ENCODE assay signal across 14 mouse cellular contexts in the genomic region with DNA sequence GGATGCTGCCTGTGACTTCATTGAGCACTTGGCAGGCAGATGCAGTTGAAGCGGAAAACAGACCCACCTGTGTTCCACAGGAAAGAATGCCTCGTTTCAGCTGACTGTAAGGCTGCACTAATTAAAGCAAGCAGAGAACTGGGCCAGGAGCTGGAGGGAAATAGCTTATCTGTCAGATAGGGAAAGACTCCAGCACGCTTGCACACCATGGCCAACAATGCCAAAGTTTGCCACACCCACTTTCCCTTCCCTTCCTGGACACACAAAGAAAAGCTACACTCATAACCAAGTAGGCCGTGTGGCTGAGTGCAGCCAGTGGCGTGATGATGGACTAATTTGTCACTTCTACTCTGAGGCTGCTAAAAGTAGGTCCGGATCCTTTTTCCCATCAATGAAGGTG.
DNase-seq lines count a peak whose midpoint lies in the region; ATAC-seq and TF ChIP-seq lines count a peak whose summit lies in the region.
"Had no signal": no experiment of that assay in that cellular context is flagged by ENCODE, and none has a peak within 500 bp of the region (broad histone marks: within the 10 kb centered on the region; RNA-seq: fewer than 3 reads in every experiment).

No protein-coding gene starts in this region.

- no peak for ATAC-seq in granulocyte monocyte progenitor cell, adult 5-6 weeks (replicated peaks; ENCODE audit: poor library complexity, severe bottlenecking)
- ATAC-seq in forebrain, embryonic 13.5 days: no peak
- ATAC-seq: hindbrain, postnatal 0 days; midbrain, embryonic 15.5 days had no signal

- no peak overlapping the region for H3K27ac ChIP-seq in liver, adult 2 months (replicated peaks; ENCODE audit: insufficient read depth, low read depth, low read length)
- H3K27ac ChIP-seq in forebrain, embryonic 13.5 days: no peak overlapping the region
- H3K27ac ChIP-seq: hindbrain, postnatal 0 days; lung, embryonic 15.5 days; neural tube, embryonic 15.5 days had no signal

- TF ChIP-seq CTCF in liver, adult 2 months (IDR thresholded peaks at IDR 0.05; ENCODE audit: low read depth, low read length): no peak

- intact Hi-C loops in heart, postnatal 36 days (cut with DNase I): loop anchor here (2.0 to 5.0 kb wide), 2 partner anchors 120 to 168 kb away; no protein-coding TSS in a partner anchor

- DNase-seq in cerebellum, postnatal 14 days: peak; percentile 17 to 41
- no peak for DNase-seq in cerebellum, postnatal 25 days
- DNase-seq in liver, adult 2 months (ENCODE audit: extremely low read depth, low read depth, low spot score): peak; percentile 44
- no peak for DNase-seq in liver
- DNase-seq in heart, postnatal 36 days: peak; percentile 60
- peak; percentile 30 to 40 for DNase-seq in lung, postnatal 4 days
- DNase-seq: thymus, adult 2 months had no signal

- no peak overlapping the region for H3K4me3 ChIP-seq in liver, adult 2 months (ENCODE audit: insufficient read depth, low read depth, low read length)
- H3K4me3 ChIP-seq in forebrain, embryonic 13.5 days: no peak overlapping the region
- H3K4me3 ChIP-seq: limb, embryonic 12.5 days; lung, embryonic 15.5 days; midbrain, embryonic 15.5 days; neural tube, embryonic 15.5 days had no signal

- no peaks in the 10 kb centered on the region; the same call in 1 of the 2 replicates for H3K79me2 ChIP-seq in liver, adult 2 months (ENCODE audit: control insufficient read depth, insufficient read depth, low read length)

- WGBS in liver, adult 2 months: 49% methylated on average over 6 of the region's 6 CpGs
- WGBS in forebrain, embryonic 13.5 days: 59% methylated on average over 6 of the region's 6 CpGs

- no peaks in the 10 kb centered on the region for H3K27me3 ChIP-seq in liver, adult 2 months (ENCODE audit: control insufficient read depth, insufficient read depth, low read length)
- no peaks in the 10 kb centered on the region for H3K27me3 ChIP-seq in forebrain, embryonic 13.5 days
- H3K27me3 ChIP-seq: limb, embryonic 12.5 days; lung, embryonic 15.5 days; midbrain, embryonic 15.5 days; neural tube, embryonic 15.5 days had no signal

- TF ChIP-seq POLR2A in liver, adult 2 months (IDR thresholded peaks at IDR 0.05; ENCODE audit: extremely low read depth, insufficient read depth, low read length): no peak

- H3K9me3 ChIP-seq in forebrain, embryonic 13.5 days (replicated peaks): no peaks in the 10 kb centered on the region
- H3K9me3 ChIP-seq: limb, embryonic 12.5 days; lung, embryonic 15.5 days; midbrain, embryonic 15.5 days; neural tube, embryonic 15.5 days had no signal

- H3K4me1 ChIP-seq in liver, adult 2 months (ENCODE audit: control insufficient read depth, insufficient read depth, low read length): peaks cover 9% of the 10 kb centered on the region; the same call in 1 of the 2 replicates
- peaks cover 61% of the 10 kb centered on the region for H3K4me1 ChIP-seq in forebrain, embryonic 13.5 days

- no peak overlapping the region for H3K9ac ChIP-seq in liver, adult 2 months (ENCODE audit: low read depth, low read length)
- H3K9ac ChIP-seq in forebrain, embryonic 13.5 days: no peak overlapping the region
- H3K9ac ChIP-seq: limb, embryonic 12.5 days; lung, embryonic 15.5 days; midbrain, embryonic 15.5 days; neural tube, embryonic 15.5 days had no signal

- no peaks in the 10 kb centered on the region for H3K36me3 ChIP-seq in liver, adult 2 months (ENCODE audit: control insufficient read depth, insufficient read depth, low read length)
- H3K36me3 ChIP-seq in forebrain, embryonic 13.5 days (ENCODE audit: poor library complexity, severe bottlenecking): peaks cover 29% of the 10 kb centered on the region
- H3K36me3 ChIP-seq: midbrain, embryonic 15.5 days; neural tube, embryonic 15.5 days had no signal

- no peak overlapping the region for H3K4me2 ChIP-seq in forebrain, embryonic 13.5 days
- H3K4me2 ChIP-seq: limb, embryonic 12.5 days; lung, embryonic 15.5 days; midbrain, embryonic 15.5 days; neural tube, embryonic 15.5 days had no signal

Comparison
In these comparisons a context has a peak if more than half of its experiments do, and no peak if none do; other contexts are left out.
1. DNase-seq: peak in cerebellum, postnatal 14 days (2 of 2), liver, adult 2 months (single experiment), heart, postnatal 36 days (2 of 2) and lung, postnatal 4 days (2 of 2); none in cerebellum, postnatal 25 days (0 of 2) and liver (single experiment).